Mouse (Mus musculus) intestine, embryonic 16.5 days (tissue): ENCODE results near the gene Gpr150. TPM values are rescaled to one million over a fixed set of nuclear protein-coding genes. Genes with fewer than 3 reads are reported as not detected.

Experiments
- ATAC-seq: fragments of 200-750 bp; cut with Nextera tagmentation; 2 replicates; pipeline ENCODE4 v1.8.0; 2017; ENCODE audit warnings: moderate TSS enrichment, moderate library complexity
- H3K27ac ChIP-seq: fragments of 300-500 bp; sonication (generic); 2 replicates; pipeline ENCODE4 v1.5.1; 2014; ENCODE audit warnings: mild to moderate bottlenecking, low read length
- H3K27me3 ChIP-seq: fragments of 300-500 bp; sonication (generic); replicated peaks from 2 replicates; pipeline ENCODE4 v1.6.1; 2014; ENCODE audit warnings: low read length, control low read depth, mixed read lengths; ENCODE audit not compliant: control insufficient read depth, insufficient read depth
- H3K36me3 ChIP-seq: fragments of 300-500 bp; sonication (generic); 2 replicates; pipeline ENCODE4 v1.6.1; 2014; ENCODE audit warnings: low read length, control low read depth; ENCODE audit not compliant: control insufficient read depth, insufficient read depth
- H3K4me1 ChIP-seq: fragments of 300-500 bp; sonication (generic); 2 replicates; pipeline ENCODE4 v1.6.1; 2014; ENCODE audit warnings: low read length, control low read depth, mixed read lengths; ENCODE audit not compliant: control insufficient read depth, insufficient read depth
- H3K4me2 ChIP-seq: fragments of 300-500 bp; sonication (generic); 2 replicates; pipeline ENCODE4 v1.6.1; 2014; ENCODE audit warnings: low read depth, low read length, control low read depth
- H3K4me3 ChIP-seq: fragments of 300-500 bp; sonication (generic); 2 replicates; pipeline ENCODE4 v1.5.1; 2014; ENCODE audit warnings: mild to moderate bottlenecking, low read length
- H3K9ac ChIP-seq: fragments of 300-500 bp; sonication (generic); 2 replicates; pipeline ENCODE4 v1.6.1; 2014; ENCODE audit warnings: low read depth, low read length
- H3K9me3 ChIP-seq: fragments of 300-500 bp; sonication (generic); 2 replicates; pipeline ENCODE4 v1.6.1; 2016; ENCODE audit warnings: low read length, control low read depth; ENCODE audit not compliant: control insufficient read depth
- WGBS: fragments of 180-500 bp; shearing (Covaris S2); extraction: QIAGEN DNeasy Blood & Tissue Kit; methylation state at CpG from one replicate; pipeline ENCODE4 v1.1.7; 2014; 5-methylcytosine and 5-hydroxymethylcytosine counted together
- polyA plus RNA-seq: library from polyadenylated mRNA; unstranded; fragments of >200 nt; fragmentation: Nextera tagmentation; extraction: Ambion mirVana; gene quantifications from 2 replicates; pipeline ENCODE4 v1.2.1, GENCODE M21; 2015

The Gpr150 gene
- polyA plus RNA-seq, 1 experiment from 2014 or later = 0.26 TPM

GRCm38 (mm10) chr13:76059591-76059990 lies 2.8 kb upstream of the Gpr150 start:
- Histone ChIP-seq H3K27ac (no peak overlapping the region), H3K9ac (no peak overlapping the region), H3K4me3 (no peak overlapping the region), H3K36me3 (no peaks in the 10 kb centered on the region), H3K9me3 (no peaks in the 10 kb centered on the region), H3K4me1 (peaks cover 11% of the 10 kb centered on the region), H3K27me3 (peaks cover 23% of the 10 kb centered on the region), H3K4me2 (no peak overlapping the region)
- 85% methylated on average over 4 of the region's 4 CpGs for WGBS
- ATAC-seq = no peak

GRCm38 (mm10) chr13:76057267-76058069 lies 672 bp upstream of the Gpr150 start:
- Histone ChIP-seq H3K4me3 (no peak overlapping the region), H3K27ac (no peak overlapping the region), H3K4me1 (peaks cover 11% of the 10 kb centered on the region), H3K9ac (no peak overlapping the region), H3K36me3 (no peaks in the 10 kb centered on the region), H3K4me2 (no peak overlapping the region), H3K27me3 (peaks cover 32% of the 10 kb centered on the region), H3K9me3 (no peaks in the 10 kb centered on the region)
- ATAC-seq = no peak
- 69% methylated on average over 10 of the region's 10 CpGs for WGBS

GRCm38 (mm10) chr13:76056261-76056724 lies 503 bp downstream of the Gpr150 start:
- Histone ChIP-seq H3K4me1 (peaks cover 11% of the 10 kb centered on the region), H3K27ac (no peak overlapping the region), H3K4me3 (peak overlapping the region; percentile 54), H3K36me3 (no peaks in the 10 kb centered on the region), H3K27me3 (peaks cover 32% of the 10 kb centered on the region), H3K9ac (peak overlapping the region; percentile 44), H3K4me2 (peak overlapping the region; percentile 98), H3K9me3 (no peaks in the 10 kb centered on the region)
- peak; percentile 91 for ATAC-seq
- WGBS = under 1% methylated on average over 34 of the region's 34 CpGs

GRCm38 (mm10) chr13:76055391-76056232 lies 1.2 kb downstream of the Gpr150 start:
- no peaks in the 10 kb centered on the region for H3K36me3 ChIP-seq
- H3K4me1 ChIP-seq = peaks cover 11% of the 10 kb centered on the region
- peak overlapping the region; percentile 44 for H3K9ac ChIP-seq
- peak overlapping the region; percentile 54 for H3K4me3 ChIP-seq
- H3K27ac ChIP-seq = no peak overlapping the region
- peaks cover 32% of the 10 kb centered on the region for H3K27me3 ChIP-seq
- WGBS = under 1% methylated on average over 58 of the region's 59 CpGs
- H3K4me2 ChIP-seq = peak overlapping the region; percentile 98
- H3K9me3 ChIP-seq = 0 out of 2 replicates have a peak, but pooled peaks cover under 1% of the 10 kb centered on the region
- ATAC-seq = peak; percentile 74

- ATAC-seq = no peak
- Histone ChIP-seq H3K27me3 (no peaks in the 10 kb centered on the region), H3K9ac (no peak overlapping the region), H3K36me3 (no peaks in the 10 kb centered on the region), H3K4me1 (no peaks in the 10 kb centered on the region), H3K4me3 (no peak overlapping the region), H3K9me3 (no peaks in the 10 kb centered on the region), H3K27ac (no peak overlapping the region), H3K4me2 (no peak overlapping the region)
These were observed 11.8 kb downstream of the Gpr150 start for GRCm38 (mm10) chr13:76044971-76045370.

- no peaks in the 10 kb centered on the region for H3K36me3 ChIP-seq
- no peak overlapping the region for H3K27ac ChIP-seq
- H3K4me1 ChIP-seq = no peaks in the 10 kb centered on the region
- H3K9me3 ChIP-seq = no peaks in the 10 kb centered on the region
- no peak overlapping the region for H3K9ac ChIP-seq
- 46% methylated on average over 1 of the region's 1 CpGs for WGBS
- no peaks in the 10 kb centered on the region for H3K27me3 ChIP-seq
- no peak overlapping the region for H3K4me2 ChIP-seq
- H3K4me3 ChIP-seq = no peak overlapping the region
- no peak for ATAC-seq
These were observed 14.3 kb downstream of the Gpr150 start for GRCm38 (mm10) chr13:76042455-76042854.

GRCm38 (mm10) chr13:76024588-76024987 lies 32.2 kb downstream of the Gpr150 start:
- Histone ChIP-seq H3K9me3 (no peaks in the 10 kb centered on the region), H3K4me2 (no peak overlapping the region), H3K9ac (no peak overlapping the region), H3K4me1 (no peaks in the 10 kb centered on the region), H3K27ac (no peak overlapping the region), H3K27me3 (no peaks in the 10 kb centered on the region), H3K4me3 (no peak overlapping the region), H3K36me3 (no peaks in the 10 kb centered on the region)
- no peak for ATAC-seq
- 83% methylated on average over 3 of the region's 3 CpGs for WGBS

- Histone ChIP-seq H3K4me1 (no peaks in the 10 kb centered on the region), H3K9me3 (no peaks in the 10 kb centered on the region), H3K27me3 (no peaks in the 10 kb centered on the region), H3K4me2 (no peak overlapping the region), H3K9ac (no peak overlapping the region), H3K4me3 (no peak overlapping the region), H3K27ac (no peak overlapping the region), H3K36me3 (no peaks in the 10 kb centered on the region)
- 94% methylated on average over 2 of the region's 2 CpGs for WGBS
- ATAC-seq = no peak
These were observed 35.0 kb downstream of the Gpr150 start for GRCm38 (mm10) chr13:76021782-76022181.

- no peak overlapping the region for H3K27ac ChIP-seq
- H3K4me1 ChIP-seq = no peaks in the 10 kb centered on the region
- no peaks in the 10 kb centered on the region for H3K36me3 ChIP-seq
- H3K4me3 ChIP-seq = peak overlapping the region; percentile 78
- peak; percentile 60 for ATAC-seq
- 43% methylated on average over 5 of the region's 5 CpGs for WGBS
- H3K9me3 ChIP-seq = no peaks in the 10 kb centered on the region
- peak overlapping the region; percentile 69 for H3K4me2 ChIP-seq
- H3K9ac ChIP-seq = no peak overlapping the region
- no peaks in the 10 kb centered on the region for H3K27me3 ChIP-seq
These were observed 37.9 kb downstream of the Gpr150 start for GRCm38 (mm10) chr13:76018844-76019400.
